Comparison of ENCODE assay signal across 8 mouse cellular contexts in the genomic region with DNA sequence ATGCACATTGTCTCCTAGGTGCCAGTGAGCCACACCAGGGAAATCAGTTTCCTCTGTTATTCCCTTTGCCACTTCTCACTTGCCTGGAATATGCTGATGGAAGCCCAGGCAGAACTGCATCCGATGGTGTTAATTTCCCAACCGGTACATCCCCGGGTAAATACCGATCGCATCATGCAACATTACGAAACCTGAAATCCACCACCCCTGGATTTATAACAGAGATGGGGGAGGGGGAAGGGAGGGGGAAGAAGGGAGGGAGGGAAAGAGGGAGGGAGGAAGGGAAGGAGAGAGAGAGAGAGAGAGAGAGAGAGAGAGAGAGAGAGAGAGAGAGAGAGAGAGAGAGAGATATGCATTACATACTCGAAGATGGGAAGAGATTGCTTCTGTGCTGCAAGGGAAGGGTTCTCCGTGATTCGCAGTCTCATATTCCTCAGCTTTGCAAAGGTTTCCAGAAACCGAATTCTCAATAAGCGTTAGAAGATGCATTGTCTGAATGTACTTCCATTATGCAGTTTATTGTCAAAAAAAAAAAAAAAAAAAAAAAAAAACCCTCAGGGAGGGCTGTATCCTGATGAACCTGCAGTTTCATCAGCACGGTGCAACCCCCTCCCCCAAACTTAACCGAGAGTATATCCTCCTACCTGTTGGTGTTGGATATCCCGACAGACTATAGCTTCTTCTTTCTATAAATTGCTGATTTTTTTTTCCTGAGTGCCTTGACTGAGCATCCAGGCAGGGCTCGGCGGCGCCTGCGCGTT. TPM values are rescaled to one million over a fixed set of nuclear protein-coding genes. Genes with fewer than 3 reads are reported as not detected.
A peak's percentile ranks its signal among the peaks of the same experiment; 100 is the strongest.
DNase-seq lines count a peak whose midpoint lies in the region; ATAC-seq lines count a peak whose summit lies in the region.

No protein-coding gene starts in this region.

- no peak for ATAC-seq in heart, embryonic 11.5 days (replicated peaks; ENCODE audit: insufficient number of reproducible peaks, low FRiP score, low TSS enrichment)
- peak; percentile 33 for ATAC-seq in midbrain, embryonic 11.5 days (ENCODE audit: low FRiP score)
- ATAC-seq in granulocyte monocyte progenitor cell, adult 5-6 weeks (replicated peaks; ENCODE audit: poor library complexity, severe bottlenecking), result no peak

- no peak for DNase-seq in heart, adult 11 months
- DNase-seq in Muller cell, postnatal 12 days (ENCODE audit: inconsistent ontology term), result peak; percentile 55
- peak; percentile 23 for DNase-seq in forebrain, embryonic 10.5 days (ENCODE audit: extremely low spot score, low spot score)
- DNase-seq in layer of hippocampus, adult 18-20 months (ENCODE audit: low spot score in 2 of 2), result peak; percentile 17 to 57
- peak; percentile 93 for DNase-seq in midbrain, embryonic 11.5 days (ENCODE audit: low spot score, missing footprints)
- no peak for DNase-seq in adrenal gland, postnatal 10 days

- no peaks in the 10 kb centered on the region for H3K9me3 ChIP-seq in heart, embryonic 11.5 days (replicated peaks; ENCODE audit: control insufficient read depth, low read length)
- no peaks in the 10 kb centered on the region for H3K9me3 ChIP-seq in forebrain, embryonic 10.5 days
- no peaks in the 10 kb centered on the region for H3K9me3 ChIP-seq in midbrain, embryonic 11.5 days (ENCODE audit: control insufficient read depth, low read length)

- no peaks in the 10 kb centered on the region for H3K27me3 ChIP-seq in heart, embryonic 11.5 days (ENCODE audit: control insufficient read depth, insufficient read depth, low read length)
- H3K27me3 ChIP-seq in forebrain, embryonic 10.5 days (ENCODE audit: poor library complexity, severe bottlenecking), result peaks cover 21% of the 10 kb centered on the region
- H3K27me3 ChIP-seq in midbrain, embryonic 11.5 days (ENCODE audit: control insufficient read depth, insufficient read depth, low read length), result no peaks in the 10 kb centered on the region

- peak overlapping the region; percentile 61 for H3K4me3 ChIP-seq in heart, embryonic 11.5 days (ENCODE audit: low read depth, low read length)
- H3K4me3 ChIP-seq in forebrain, embryonic 10.5 days, result peak overlapping the region; percentile 68
- H3K4me3 ChIP-seq in midbrain, embryonic 11.5 days (ENCODE audit: low read depth, low read length), result peak overlapping the region; percentile 51

- peak overlapping the region; percentile 82 for H3K9ac ChIP-seq in heart, embryonic 11.5 days (ENCODE audit: low read depth, low read length)
- peak overlapping the region; percentile 90 for H3K9ac ChIP-seq in midbrain, embryonic 11.5 days (ENCODE audit: low read length)

- H3K36me3 ChIP-seq in heart, embryonic 11.5 days (ENCODE audit: control insufficient read depth, insufficient read depth, low read length), result no peaks in the 10 kb centered on the region
- no peaks in the 10 kb centered on the region for H3K36me3 ChIP-seq in forebrain, embryonic 10.5 days (replicated peaks)
- H3K36me3 ChIP-seq in midbrain, embryonic 11.5 days (ENCODE audit: control insufficient read depth, insufficient read depth, low read length), result no peaks in the 10 kb centered on the region

- 0 out of 2 replicates have a peak overlapping the region, but pooled peaks have one; percentile 70 for H3K27ac ChIP-seq in heart, embryonic 11.5 days (ENCODE audit: low read depth, low read length)
- peak overlapping the region; percentile 93 for H3K27ac ChIP-seq in forebrain, embryonic 10.5 days
- peak overlapping the region; percentile 93 for H3K27ac ChIP-seq in midbrain, embryonic 11.5 days (ENCODE audit: low read depth, low read length)

- H3K4me1 ChIP-seq in heart, embryonic 11.5 days (ENCODE audit: control insufficient read depth, insufficient read depth, low read length), result no peaks in the 10 kb centered on the region
- peaks cover 21% of the 10 kb centered on the region for H3K4me1 ChIP-seq in forebrain, embryonic 10.5 days
- peaks cover 12% of the 10 kb centered on the region; the same call in 1 of the 2 replicates for H3K4me1 ChIP-seq in midbrain, embryonic 11.5 days (ENCODE audit: control insufficient read depth, insufficient read depth, low read length)

- WGBS in heart, embryonic 11.5 days (ENCODE audit: insufficient replicate concordance), result 3% methylated on average over 19 of the region's 19 CpGs
- WGBS in forebrain, embryonic 10.5 days, result under 1% methylated on average over 19 of the region's 19 CpGs
- WGBS in midbrain, embryonic 11.5 days, result under 1% methylated on average over 19 of the region's 19 CpGs

- H3K4me2 ChIP-seq in heart, embryonic 11.5 days, result peak overlapping the region; percentile 66
- peak overlapping the region; percentile 82 for H3K4me2 ChIP-seq in midbrain, embryonic 11.5 days

RNA-seq across cellular contexts. Expression of a gene that starts 1.6 kb away (rescaled TPM):
- 6.6 and 7.2 TPM in 2 replicates for polyA plus RNA-seq in heart, embryonic 11.5 days (2014; fragmentation: Nextera tagmentation; extraction: Ambion mirVana)
- polyA plus RNA-seq in forebrain, embryonic 10.5 days (2016; fragmentation: Nextera tagmentation; extraction: Ambion mirVana), result 4.9 and 5.9 TPM in 2 replicates
- 10 to 100 TPM; 41.4 to 42.8 TPM for total RNA-seq in layer of hippocampus, adult 18-20 months (2021)
- polyA plus RNA-seq in midbrain, embryonic 11.5 days (2014; fragmentation: Nextera tagmentation; extraction: Ambion mirVana), result 26.5 and 28.0 TPM in 2 replicates
- total RNA-seq in granulocyte monocyte progenitor cell, adult 5-6 weeks (2014; fragmentation: Nextera tagmentation), result not detected in 2 replicates
- 1.2 and 2.5 TPM in 2 replicates for total RNA-seq in granulocyte monocyte progenitor cell, adult 5-6 weeks (2017)
- total RNA-seq in adrenal gland, postnatal 10 days (2021), result 1 to 10 TPM; 1.2 to 2.2 TPM

RNA-seq across cellular contexts. Expression of a gene that starts 33.2 kb away (rescaled TPM):
- polyA plus RNA-seq in heart, embryonic 11.5 days (2014; fragmentation: Nextera tagmentation; extraction: Ambion mirVana), result 93.7 and 104 TPM in 2 replicates
- 98.0 and 99.4 TPM in 2 replicates for polyA plus RNA-seq in forebrain, embryonic 10.5 days (2016; fragmentation: Nextera tagmentation; extraction: Ambion mirVana)
- 10 to 100 TPM; 38.8 to 39.4 TPM for total RNA-seq in layer of hippocampus, adult 18-20 months (2021)
- 96.1 and 97.6 TPM in 2 replicates for polyA plus RNA-seq in midbrain, embryonic 11.5 days (2014; fragmentation: Nextera tagmentation; extraction: Ambion mirVana)
- 55.4 and 67.5 TPM in 2 replicates for total RNA-seq in granulocyte monocyte progenitor cell, adult 5-6 weeks (2014; fragmentation: Nextera tagmentation)
- total RNA-seq in granulocyte monocyte progenitor cell, adult 5-6 weeks (2017), result 87.8 and 102 TPM in 2 replicates
- 10 to 100 TPM; 38.2 to 45.3 TPM for total RNA-seq in adrenal gland, postnatal 10 days (2021)

Comparison
In these comparisons a context has a peak if more than half of its experiments do, and no peak if none do; other contexts are left out.
1. DNase-seq: peak in Muller cell, postnatal 12 days (single experiment), forebrain, embryonic 10.5 days (single experiment), layer of hippocampus, adult 18-20 months (2 of 2) and midbrain, embryonic 11.5 days (single experiment); none in heart, adult 11 months (single experiment) and adrenal gland, postnatal 10 days (single experiment).
2. RNA of a gene that starts 1.6 kb away (total RNA-seq): 41.4 to 42.8 TPM in layer of hippocampus, adult 18-20 months; 1.2 to 2.2 TPM in adrenal gland, postnatal 10 days and 1.2 to 2.5 TPM in granulocyte monocyte progenitor cell, adult 5-6 weeks; every median in the first group is over 10 times any median in the second.
3. Peak in every context shown above with its lines, with median percentiles within 50 percentile points of each other: H3K27ac ChIP-seq and H3K4me3 ChIP-seq.